Mouse (Mus musculus) hindbrain, embryonic 16.5 days (tissue): Measurements from ENCODE around the gene Ebf1. TPM values are rescaled to one million over a fixed set of nuclear protein-coding genes. Genes with fewer than 3 reads are reported as not detected.

Experiments
- ATAC-seq: fragments of 200-750 bp; cut with Nextera tagmentation; 2 replicates; pipeline ENCODE4 v1.8.0; 2017; ENCODE audit warnings: moderate TSS enrichment, moderate library complexity
- H3K27ac ChIP-seq: fragments of 300-500 bp; sonication (generic); 2 replicates; pipeline ENCODE4 v1.5.1; 2014; ENCODE audit warnings: low read depth, mild to moderate bottlenecking, control low read depth, low read length, moderate library complexity
- H3K27me3 ChIP-seq: fragments of 300-500 bp; sonication (generic); replicated peaks from 2 replicates; pipeline ENCODE4 v1.6.1; 2014; ENCODE audit warnings: low read length; ENCODE audit not compliant: control insufficient read depth, insufficient read depth
- H3K36me3 ChIP-seq: fragments of 300-500 bp; sonication (generic); 2 replicates; pipeline ENCODE4 v1.6.1; 2014; ENCODE audit warnings: mild to moderate bottlenecking, low read length, moderate library complexity, mixed read lengths; ENCODE audit not compliant: control insufficient read depth, insufficient read depth
- H3K4me1 ChIP-seq: fragments of 300-500 bp; sonication (generic); 2 replicates; pipeline ENCODE4 v1.6.1; 2014; ENCODE audit warnings: low read depth, low read length; ENCODE audit not compliant: control insufficient read depth, insufficient read depth
- H3K4me2 ChIP-seq: fragments of 300-500 bp; sonication (generic); 2 replicates; pipeline ENCODE4 v1.6.1; 2014; ENCODE audit warnings: mild to moderate bottlenecking, low read length, control low read depth, moderate library complexity
- H3K4me3 ChIP-seq: fragments of 300-500 bp; sonication (generic); 2 replicates; pipeline ENCODE4 v1.5.1; 2014; ENCODE audit warnings: mild to moderate bottlenecking, low read length, control low read depth, moderate library complexity
- H3K9ac ChIP-seq: fragments of 300-500 bp; sonication (generic); 2 replicates; pipeline ENCODE4 v1.6.1; 2014; ENCODE audit warnings: low read depth, mild to moderate bottlenecking, control low read depth, low read length, moderate library complexity
- H3K9me3 ChIP-seq: fragments of 300-500 bp; sonication (generic); 2 replicates; pipeline ENCODE4 v1.6.1; 2014; ENCODE audit warnings: mild to moderate bottlenecking, low read length, moderate library complexity; ENCODE audit not compliant: control insufficient read depth
- WGBS: fragments of 180-500 bp; shearing (Covaris S2); extraction: QIAGEN DNeasy Blood & Tissue Kit; methylation state at CpG from one replicate; pipeline ENCODE4 v1.1.7; 2014; 5-methylcytosine and 5-hydroxymethylcytosine counted together
- polyA plus RNA-seq: library from polyadenylated mRNA; unstranded; fragments of >200 nt; fragmentation: Nextera tagmentation; extraction: Ambion mirVana; gene quantifications from 2 replicates; pipeline ENCODE4 v1.2.1, GENCODE M21; 2015

Ebf1 gene
- polyA plus RNA-seq, 1 experiment from 2014 or later = 111 TPM

DNA sequence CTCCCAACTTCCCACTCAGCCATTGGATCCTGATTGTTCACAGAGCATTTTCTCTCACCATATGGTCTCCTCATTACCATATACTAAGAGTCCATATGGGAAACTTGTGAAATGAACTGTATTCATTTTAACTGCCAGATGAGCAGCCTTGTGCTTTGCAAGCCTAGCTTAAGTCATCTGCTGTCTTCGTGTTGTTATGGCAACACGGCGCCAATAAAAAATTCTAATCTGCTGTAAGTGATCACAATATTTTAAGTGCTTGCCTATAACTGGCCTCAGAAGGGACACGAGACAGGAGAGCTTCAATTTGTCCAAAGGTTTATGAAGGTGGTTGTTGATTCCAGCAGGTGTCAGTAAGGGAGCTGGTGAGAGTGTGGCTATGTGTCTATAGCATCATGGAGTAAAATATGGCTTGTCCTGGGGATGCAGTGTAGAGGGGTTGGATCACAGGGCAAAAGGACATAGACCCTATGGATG, 360.8 kb downstream of the Ebf1 start:
- peak overlapping the region; percentile 61 for H3K27ac ChIP-seq
- H3K4me1 ChIP-seq = peaks cover 21% of the 10 kb centered on the region
- WGBS = 39% methylated on average over 4 of the region's 4 CpGs
- H3K4me3 ChIP-seq = no peak overlapping the region
- H3K9me3 ChIP-seq = no peaks in the 10 kb centered on the region
- no peaks in the 10 kb centered on the region for H3K36me3 ChIP-seq
- no peaks in the 10 kb centered on the region for H3K27me3 ChIP-seq
- ATAC-seq = peak; percentile 75
- no peak overlapping the region for H3K9ac ChIP-seq
- no peak overlapping the region for H3K4me2 ChIP-seq

DNA sequence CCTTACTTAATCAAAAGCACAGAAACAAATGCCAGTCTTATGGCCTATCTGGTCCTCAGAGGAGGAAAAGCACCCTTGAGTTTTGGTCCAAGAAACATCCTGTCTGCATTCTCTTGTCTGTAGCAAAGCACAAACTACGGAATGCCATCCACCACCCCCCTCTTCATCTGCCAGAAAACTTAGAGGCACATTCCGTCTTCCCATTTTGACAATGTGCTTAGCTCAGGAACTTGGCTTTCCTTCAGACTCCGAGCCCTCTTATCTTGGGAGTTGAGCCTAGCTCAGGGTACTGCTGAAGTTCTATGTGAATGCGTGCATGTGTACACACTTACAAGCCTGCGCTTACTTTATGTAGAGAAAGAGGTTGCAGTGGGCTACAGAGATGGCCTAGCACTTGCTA, 362.3 kb downstream of the Ebf1 start:
- peaks cover 21% of the 10 kb centered on the region for H3K4me1 ChIP-seq
- no peak overlapping the region for H3K27ac ChIP-seq
- no peak overlapping the region for H3K4me3 ChIP-seq
- no peaks in the 10 kb centered on the region for H3K9me3 ChIP-seq
- 79% methylated on average over 5 of the region's 5 CpGs for WGBS
- no peak for ATAC-seq
- no peaks in the 10 kb centered on the region for H3K36me3 ChIP-seq
- no peak overlapping the region for H3K9ac ChIP-seq
- no peak overlapping the region for H3K4me2 ChIP-seq
- no peaks in the 10 kb centered on the region for H3K27me3 ChIP-seq

DNA sequence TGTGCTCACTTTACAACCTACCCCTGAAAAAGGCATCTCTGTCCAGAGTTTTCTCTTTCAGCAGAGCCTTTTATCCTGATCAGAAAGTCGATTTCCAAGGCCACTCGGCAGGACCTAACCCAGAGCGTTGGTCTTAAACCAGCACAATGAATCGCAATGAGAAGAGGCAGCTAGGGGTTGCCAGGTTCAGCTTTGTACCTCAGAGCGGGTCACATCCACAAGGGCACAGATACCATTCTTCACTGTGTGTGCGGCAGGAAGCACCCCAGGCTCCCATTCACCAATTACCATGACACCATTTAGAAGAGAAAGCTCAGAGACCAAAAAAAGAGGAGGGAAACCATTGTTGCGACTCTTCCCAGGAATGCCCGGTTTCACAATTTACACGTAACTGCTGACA, 365.1 kb downstream of the Ebf1 start:
- Histone ChIP-seq H3K9me3 (no peaks in the 10 kb centered on the region), H3K27ac (0 out of 2 replicates have a peak overlapping the region, but pooled peaks have one; percentile 29), H3K36me3 (no peaks in the 10 kb centered on the region), H3K4me2 (no peak overlapping the region), H3K4me1 (peaks cover 19% of the 10 kb centered on the region), H3K9ac (no peak overlapping the region), H3K4me3 (no peak overlapping the region), H3K27me3 (no peaks in the 10 kb centered on the region)
- no peak for ATAC-seq
- WGBS = 24% methylated on average over 9 of the region's 9 CpGs

DNA sequence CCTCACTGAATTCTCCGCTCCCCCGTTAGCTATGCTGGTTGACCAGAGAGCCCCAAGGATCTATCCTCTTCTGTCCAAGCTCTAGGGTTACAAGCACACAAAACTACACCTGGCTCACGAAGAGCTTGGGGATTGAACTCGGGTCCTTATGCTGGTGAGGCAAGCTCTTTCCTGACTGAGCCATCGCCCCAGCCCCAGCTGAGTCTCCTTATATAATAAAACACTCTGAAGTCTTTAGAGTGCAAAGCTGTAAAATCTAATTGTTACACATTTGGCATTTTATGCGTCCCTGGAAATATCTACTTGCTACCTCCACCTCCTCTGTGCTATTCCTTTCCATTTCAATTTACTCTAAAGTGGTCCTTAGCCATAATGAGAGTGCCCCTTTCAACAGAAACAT, 366.8 kb downstream of the Ebf1 start:
- no peak for ATAC-seq
- no peak overlapping the region for H3K4me2 ChIP-seq
- no peaks in the 10 kb centered on the region for H3K9me3 ChIP-seq
- no peak overlapping the region for H3K27ac ChIP-seq
- no peak overlapping the region for H3K4me3 ChIP-seq
- 76% methylated on average over 6 of the region's 6 CpGs for WGBS
- no peaks in the 10 kb centered on the region for H3K36me3 ChIP-seq
- no peak overlapping the region for H3K9ac ChIP-seq
- no peaks in the 10 kb centered on the region for H3K27me3 ChIP-seq
- peaks cover 9% of the 10 kb centered on the region for H3K4me1 ChIP-seq

DNA sequence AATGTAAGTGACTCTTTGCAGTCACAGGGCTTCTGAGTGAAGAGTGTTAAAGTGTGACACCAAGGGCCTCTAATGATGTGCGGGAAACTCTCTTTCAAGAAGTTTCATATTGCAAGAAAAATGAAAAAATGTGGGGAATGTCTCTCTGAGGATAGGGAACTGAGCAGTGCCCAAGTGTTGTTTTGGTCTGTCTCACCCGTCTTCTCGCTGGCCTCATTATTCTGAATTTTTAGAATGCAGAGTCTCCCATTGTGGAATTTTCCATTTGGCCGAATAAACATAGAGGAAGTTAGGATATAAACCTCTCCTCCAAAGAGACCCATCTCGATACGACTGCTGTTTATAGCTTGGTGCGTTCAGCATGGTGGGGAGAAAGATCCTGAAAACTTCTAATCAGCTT, 367.3 kb downstream of the Ebf1 start:
- peaks cover 5% of the 10 kb centered on the region for H3K4me1 ChIP-seq
- WGBS = 35% methylated on average over 7 of the region's 7 CpGs
- H3K27me3 ChIP-seq = no peaks in the 10 kb centered on the region
- no peak overlapping the region for H3K9ac ChIP-seq
- no peaks in the 10 kb centered on the region for H3K9me3 ChIP-seq
- no peak overlapping the region for H3K27ac ChIP-seq
- no peaks in the 10 kb centered on the region for H3K36me3 ChIP-seq
- ATAC-seq = no peak
- H3K4me2 ChIP-seq = no peak overlapping the region
- no peak overlapping the region for H3K4me3 ChIP-seq

DNA sequence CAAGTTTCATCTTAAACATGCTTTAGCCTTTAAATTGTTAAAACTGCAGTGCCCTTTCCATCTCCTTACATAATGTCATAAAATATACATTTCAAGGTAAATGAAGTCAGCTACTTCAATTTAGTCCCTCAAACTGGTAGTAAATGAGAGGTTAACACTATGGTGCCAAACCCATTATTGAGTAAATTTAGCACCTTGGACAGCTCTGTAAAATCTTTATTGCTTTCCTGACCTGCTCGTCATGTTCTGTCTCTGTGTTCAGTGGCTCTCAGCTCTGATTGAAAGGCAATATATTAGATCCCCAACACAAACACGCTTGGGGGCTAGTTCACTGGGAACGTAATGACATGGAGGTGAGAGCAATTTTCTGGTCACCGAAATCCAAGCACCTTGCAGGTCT, 370.7 kb downstream of the Ebf1 start:
- no peak overlapping the region for H3K27ac ChIP-seq
- H3K9me3 ChIP-seq = no peaks in the 10 kb centered on the region
- no peak overlapping the region for H3K4me3 ChIP-seq
- no peak for ATAC-seq
- no peak overlapping the region for H3K4me2 ChIP-seq
- H3K4me1 ChIP-seq = no peaks in the 10 kb centered on the region
- no peak overlapping the region for H3K9ac ChIP-seq
- H3K36me3 ChIP-seq = no peaks in the 10 kb centered on the region
- WGBS = 55% methylated on average over 4 of the region's 4 CpGs
- no peaks in the 10 kb centered on the region for H3K27me3 ChIP-seq

DNA sequence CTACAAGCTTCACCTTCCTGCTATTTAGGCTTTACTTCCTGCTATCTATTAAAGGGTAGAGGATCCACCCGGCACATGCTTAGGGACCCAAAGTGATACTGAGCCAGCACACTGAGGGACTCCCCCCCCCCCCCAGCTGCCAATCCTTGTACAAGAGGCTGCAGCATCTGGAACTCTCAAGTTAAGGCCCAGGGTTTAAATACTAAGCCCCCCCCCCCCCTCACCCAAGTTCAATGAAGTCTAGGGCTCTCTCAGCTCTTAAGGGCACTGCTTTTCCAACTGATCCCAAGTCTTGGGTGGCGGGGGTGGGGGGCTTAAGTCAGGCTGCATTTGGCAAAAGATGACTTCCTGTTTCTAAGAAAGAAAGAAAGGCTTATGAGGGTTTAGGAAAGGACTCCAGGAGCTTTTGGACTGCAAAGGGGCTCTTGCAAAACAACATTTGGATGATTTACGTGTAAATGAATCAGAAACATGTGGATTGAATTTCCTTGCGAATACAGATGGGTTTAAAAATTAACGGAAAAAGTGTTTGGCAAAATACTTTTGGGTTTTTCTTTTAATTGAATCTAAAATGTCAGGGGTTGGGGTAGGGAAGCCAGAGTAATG, 385.7 kb downstream of the Ebf1 start:
- Histone ChIP-seq H3K4me1 (no peaks in the 10 kb centered on the region; the same call in 1 of the 2 replicates), H3K27ac (no peak overlapping the region), H3K4me3 (no peak overlapping the region), H3K9ac (no peak overlapping the region), H3K36me3 (no peaks in the 10 kb centered on the region), H3K4me2 (no peak overlapping the region), H3K27me3 (no peaks in the 10 kb centered on the region), H3K9me3 (no peaks in the 10 kb centered on the region)
- WGBS = 81% methylated on average over 5 of the region's 5 CpGs
- ATAC-seq = no peak

DNA sequence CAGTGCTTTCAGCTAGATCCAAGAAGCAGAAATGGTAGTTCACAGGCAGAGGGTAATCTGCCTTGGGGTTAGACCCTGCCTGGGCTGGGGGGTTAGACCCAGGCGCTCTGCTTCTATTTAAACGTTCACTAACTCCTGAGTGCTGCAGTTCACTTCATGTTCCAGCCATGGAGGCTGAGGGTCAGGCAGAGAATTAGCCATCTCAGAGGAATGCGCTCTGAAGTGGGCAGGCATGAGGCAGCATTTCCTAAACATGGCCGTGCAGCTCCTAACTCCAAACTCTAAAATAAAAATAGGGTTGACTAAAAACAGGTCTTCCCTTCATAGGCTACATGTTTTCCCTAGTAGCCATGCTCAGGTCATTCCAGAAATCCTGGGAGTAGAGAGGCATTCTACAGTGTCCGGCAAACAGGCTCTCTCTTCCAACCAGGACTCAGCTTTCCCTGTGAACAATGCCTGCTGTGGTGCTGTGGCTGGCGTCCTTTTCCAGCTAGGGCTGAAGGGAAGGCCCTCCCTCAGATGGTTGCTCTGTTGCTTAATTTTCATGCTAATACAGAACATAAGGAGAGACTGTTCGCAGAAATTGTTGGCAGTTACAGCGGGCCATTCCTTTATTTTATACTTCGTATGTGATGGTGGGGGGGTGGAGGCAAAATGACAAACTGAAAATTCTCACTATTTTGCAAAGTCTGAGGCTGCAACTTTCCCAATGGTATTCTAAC, 386.8 kb downstream of the Ebf1 start:
- ATAC-seq = no peak
- 39% methylated on average over 9 of the region's 9 CpGs for WGBS
- Histone ChIP-seq H3K9me3 (no peaks in the 10 kb centered on the region), H3K9ac (no peak overlapping the region), H3K27ac (no peak overlapping the region), H3K4me3 (no peak overlapping the region), H3K27me3 (no peaks in the 10 kb centered on the region), H3K4me1 (peaks cover 2% of the 10 kb centered on the region; the same call in 1 of the 2 replicates), H3K36me3 (no peaks in the 10 kb centered on the region), H3K4me2 (no peak overlapping the region)

DNA sequence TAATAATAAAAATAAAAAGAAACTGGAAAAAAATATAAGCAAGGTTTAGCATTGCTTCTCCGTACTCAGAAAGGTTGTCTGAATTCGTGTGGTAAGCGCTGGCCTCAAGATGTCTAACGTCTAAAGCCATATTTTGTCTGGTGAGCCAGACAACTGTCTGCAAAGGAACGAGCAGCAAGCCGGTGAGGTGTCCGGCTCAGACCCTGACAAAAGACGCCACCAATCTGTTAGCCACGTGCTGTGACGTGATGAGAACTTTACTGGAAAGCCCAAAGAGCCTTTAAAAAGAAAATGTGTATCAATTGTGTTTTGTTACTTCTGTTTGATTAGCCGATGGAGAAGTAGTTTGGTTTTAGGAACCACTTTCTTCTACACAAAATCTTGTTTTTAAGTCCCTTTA, 390.2 kb downstream of the Ebf1 start:
- Histone ChIP-seq H3K27me3 (no peaks in the 10 kb centered on the region), H3K9ac (no peak overlapping the region), H3K4me1 (peaks cover 2% of the 10 kb centered on the region; the same call in 1 of the 2 replicates), H3K9me3 (no peaks in the 10 kb centered on the region), H3K36me3 (no peaks in the 10 kb centered on the region), H3K4me3 (no peak overlapping the region), H3K27ac (no peak overlapping the region), H3K4me2 (no peak overlapping the region)
- ATAC-seq = no peak
- WGBS = 48% methylated on average over 11 of the region's 11 CpGs
